Mouse (Mus musculus): Measurements from ENCODE around the gene Rinl.

- TF ChIP-seq POLR2A (IDR thresholded peaks at IDR 0.05; ENCODE audit: insufficient read length, low read depth), result no peak
- no peak for TF ChIP-seq POLR2AphosphoS2 (IDR thresholded peaks at IDR 0.05; ENCODE audit: insufficient read length, low read depth)
- no peak for TF ChIP-seq USF1 (IDR thresholded peaks at IDR 0.05; ENCODE audit: low read depth)
These were observed 26.9 kb upstream of the Rinl start for GRCm38 (mm10) chr7:28761907-28762306.
